Mouse (Mus musculus): ENCODE measurements around the gene Hs2st1. TPM values are rescaled to one million over a fixed set of nuclear protein-coding genes. Genes with fewer than 3 reads are reported as not detected.

The Hs2st1 gene
- total and polyA plus RNA-seq, 3 experiments = 13.6 to 16.1 TPM; not detected in 1

GRCm38 (mm10) chr3:144537078-144537855, 32.7 kb downstream of the Hs2st1 start:
- peaks cover 17% of the 10 kb centered on the region for H3K79me2 ChIP-seq (ENCODE audit: control insufficient read depth, insufficient read depth, low read length, poor library complexity)
- H3K27me3 ChIP-seq (ENCODE audit: control insufficient read depth in 1 of 2, insufficient read depth in 2 of 2, low read length in 2 of 2) = no peaks in the 10 kb centered on the region
- no peak overlapping the region for H3K4me3 ChIP-seq (ENCODE audit: control insufficient read depth in 1 of 2, insufficient read depth in 1 of 2, low read depth in 2 of 2, low read length in 2 of 2)
- peaks cover 0 to 7% of the 10 kb centered on the region in 2 experiments; a peak in 2 of 4 replicates for H3K36me3 ChIP-seq (ENCODE audit: control insufficient read depth in 1 of 2, insufficient read depth in 2 of 2, low read length in 2 of 2)
- H3K9me3 ChIP-seq (replicated peaks; ENCODE audit: insufficient read depth, low read length) = no peaks in the 10 kb centered on the region
- H3K9ac ChIP-seq (ENCODE audit: control insufficient read depth, low read depth, low read length, poor library complexity, severe bottlenecking) = no peak overlapping the region
- no peak overlapping the region for H3K27ac ChIP-seq (ENCODE audit: control insufficient read depth, low read depth, low read length)
- no peak for DNase-seq (ENCODE audit: low read depth, low spot score)
- H3K4me1 ChIP-seq (ENCODE audit: control insufficient read depth in 1 of 2, insufficient read depth in 2 of 2, low read length in 2 of 2) = peaks cover 5 to 6% of the 10 kb centered on the region in 2 experiments; a peak in 3 of 4 replicates
- TF ChIP-seq BHLHE40 (IDR thresholded peaks at IDR 0.05; ENCODE audit: borderline replicate concordance, low read depth, low read length) = no peak
- no peak for TF ChIP-seq NELFE (IDR thresholded peaks at IDR 0.05; ENCODE audit: low read depth, low read length)
- TF ChIP-seq CHD2 (IDR thresholded peaks at IDR 0.05; ENCODE audit: low read length) = no peak
- peak; percentile 85 for TF ChIP-seq ZKSCAN1 (IDR thresholded peaks at IDR 0.05; ENCODE audit: low read depth, low read length)

GRCm38 (mm10) chr3:144535056-144535455, 34.9 kb downstream of the Hs2st1 start:
- no peak for DNase-seq (ENCODE audit: low read depth, low spot score)
- no peaks in the 10 kb centered on the region for H3K36me3 ChIP-seq (ENCODE audit: control insufficient read depth in 1 of 2, insufficient read depth in 2 of 2, low read length in 2 of 2)
- no peak overlapping the region for H3K9ac ChIP-seq (ENCODE audit: control insufficient read depth, low read depth, low read length, poor library complexity, severe bottlenecking)
- no peaks in the 10 kb centered on the region for H3K9me3 ChIP-seq (replicated peaks; ENCODE audit: insufficient read depth, low read length)
- no peak overlapping the region for H3K4me3 ChIP-seq (ENCODE audit: control insufficient read depth in 1 of 2, insufficient read depth in 1 of 2, low read depth in 2 of 2, low read length in 2 of 2)
- no peak overlapping the region for H3K27ac ChIP-seq (ENCODE audit: control insufficient read depth, low read depth, low read length)
- TF ChIP-seq CHD1 (IDR thresholded peaks at IDR 0.05; ENCODE audit: low read depth, low read length) = no peak
- no peak for TF ChIP-seq NRF1 (IDR thresholded peaks at IDR 0.05; ENCODE audit: insufficient read depth, low read depth, low read length, poor library complexity, severe bottlenecking)
- no peaks in the 10 kb centered on the region for H3K4me1 ChIP-seq (ENCODE audit: control insufficient read depth in 1 of 2, insufficient read depth in 2 of 2, low read length in 2 of 2)
- peaks cover 20% of the 10 kb centered on the region for H3K79me2 ChIP-seq (ENCODE audit: control insufficient read depth, insufficient read depth, low read length, poor library complexity)
- no peaks in the 10 kb centered on the region for H3K27me3 ChIP-seq (ENCODE audit: control insufficient read depth in 1 of 2, insufficient read depth in 2 of 2, low read length in 2 of 2)

- TF ChIP-seq RAD21 (IDR thresholded peaks at IDR 0.05; ENCODE audit: low read depth, low read length) = peak; percentile 46
- peak; percentile 38 for TF ChIP-seq SMC3 (IDR thresholded peaks at IDR 0.05; ENCODE audit: low read depth, low read length)
- peak; percentile 35 for TF ChIP-seq ZC3H11A (IDR thresholded peaks at IDR 0.05; ENCODE audit: low read depth, low read length)
- no peak for TF ChIP-seq MAX (IDR thresholded peaks at IDR 0.05; ENCODE audit: low read length)
- TF ChIP-seq CTCF (IDR thresholded peaks at IDR 0.05 in 2 of 3, conservative IDR thresholded peaks at IDR 0.05 in 1 of 3; ENCODE audit: control insufficient read depth in 1 of 3, insufficient read depth in 1 of 3, low read depth in 2 of 3, low read length in 3 of 3, poor library complexity in 1 of 3, severe bottlenecking in 1 of 3) = peak in 1 of 3 experiments; percentile 45; a peak in 2 of 6 replicates
- DNase-seq (ENCODE audit: low read depth, low spot score) = peak; percentile 37
- no peak overlapping the region for H3K4me3 ChIP-seq (ENCODE audit: control insufficient read depth in 1 of 2, insufficient read depth in 1 of 2, low read depth in 2 of 2, low read length in 2 of 2)
- H3K4me1 ChIP-seq (ENCODE audit: control insufficient read depth in 1 of 2, insufficient read depth in 2 of 2, low read length in 2 of 2) = no peaks in the 10 kb centered on the region; a peak in 1 of 4 replicates
- no peak overlapping the region for H3K27ac ChIP-seq (ENCODE audit: control insufficient read depth, low read depth, low read length)
- H3K9ac ChIP-seq (ENCODE audit: control insufficient read depth, low read depth, low read length, poor library complexity, severe bottlenecking) = no peak overlapping the region
- H3K9me3 ChIP-seq (replicated peaks; ENCODE audit: insufficient read depth, low read length) = no peaks in the 10 kb centered on the region
- no peaks in the 10 kb centered on the region for H3K27me3 ChIP-seq (ENCODE audit: control insufficient read depth in 1 of 2, insufficient read depth in 2 of 2, low read length in 2 of 2)
- no peaks in the 10 kb centered on the region; a peak in 1 of 4 replicates for H3K36me3 ChIP-seq (ENCODE audit: control insufficient read depth in 1 of 2, insufficient read depth in 2 of 2, low read length in 2 of 2)
- peaks cover 26% of the 10 kb centered on the region for H3K79me2 ChIP-seq (ENCODE audit: control insufficient read depth, insufficient read depth, low read length, poor library complexity)
Observed at GRCm38 (mm10) chr3:144531023-144531422, 39.0 kb downstream of the Hs2st1 start.

All from MEL (cell line).